Mouse (Mus musculus) retina, adult 2 months (tissue): ENCODE results near the gene Vmn2r49.
"Not testable (repeated sequence)": the region's sequence is repeated elsewhere in the genome, so short reads cannot be mapped to it uniquely, and the experiment has no call there.

Experiments
- DNase-seq: peaks from one replicate; pipeline ENCODE4 v3.0.0-alpha.2; 2012; ENCODE audit warnings: low read depth, low spot score

Vmn2r49 gene

DNA sequence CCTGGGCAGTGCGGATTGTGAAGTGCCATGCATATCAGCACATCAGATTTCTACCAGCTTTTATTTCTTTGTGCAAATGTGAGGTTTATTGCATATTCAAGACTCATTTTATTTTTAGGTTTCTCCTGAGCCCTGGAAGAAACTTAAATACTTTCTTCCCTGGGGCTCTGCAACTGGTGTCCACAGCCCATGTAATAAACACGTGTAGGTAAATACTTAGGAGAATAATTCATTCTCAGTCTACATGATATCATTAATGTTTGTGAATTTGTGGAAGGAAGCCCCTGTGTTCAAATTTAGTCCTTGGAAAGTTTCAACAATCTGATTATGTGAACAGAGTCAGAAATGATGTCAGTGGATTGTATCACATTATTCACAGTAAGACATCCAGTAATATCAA, at the start of gene Vmn2r49:
Gene Vmn2r49, minus strand, starts transcription at position 101 of the 400 bp plus-strand sequence.
- not testable (repeated sequence) for DNase-seq

DNA sequence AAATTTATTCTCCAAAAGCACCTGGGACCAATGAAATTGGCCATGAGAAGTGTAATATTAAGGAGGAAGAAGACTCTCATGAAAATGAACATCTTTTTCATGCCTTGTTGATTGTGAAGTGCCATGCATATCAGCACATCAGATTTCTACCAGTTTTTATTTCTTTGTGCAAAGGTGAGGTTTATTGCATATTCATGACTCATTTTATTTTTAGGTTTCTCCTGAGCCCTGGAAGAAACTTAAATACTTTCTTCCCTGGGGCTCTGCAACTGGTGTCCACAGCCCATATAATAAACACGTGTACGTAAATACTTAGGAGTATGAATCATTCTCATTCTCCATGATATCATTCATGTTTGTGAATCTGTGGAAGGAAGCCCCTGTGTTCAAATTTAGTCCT, 38.6 kb downstream of the Vmn2r49 start, which contains the start of gene Vmn2r48:
Gene Vmn2r48, minus strand, starts transcription at position 101 of the 400 bp plus-strand sequence.
- not testable (repeated sequence) for DNase-seq
